Mouse (Mus musculus) heart, embryonic 10.5 days (tissue): ENCODE measurements around the gene Pak1. TPM values are rescaled to one million over a fixed set of nuclear protein-coding genes. Genes with fewer than 3 reads are reported as not detected.

Experiments used
- DNase-seq: peaks from one replicate; pipeline ENCODE4 v3.0.0-alpha.2; 2017; ENCODE audit warnings: low spot score
- H3K27ac ChIP-seq: fragments of 300-500 bp; sonication (generic); 2 replicates; pipeline ENCODE4 v1.5.1; 2016; ENCODE audit warnings: mild to moderate bottlenecking
- H3K27me3 ChIP-seq: fragments of 300-500 bp; sonication (generic); 2 replicates; pipeline ENCODE4 v1.6.1; 2016; ENCODE audit warnings: mild to moderate bottlenecking; ENCODE audit not compliant: poor library complexity, insufficient read depth, severe bottlenecking
- H3K36me3 ChIP-seq: fragments of 300-500 bp; sonication (generic); 2 replicates; pipeline ENCODE4 v1.6.1; 2016; ENCODE audit warnings: mild to moderate bottlenecking, moderate library complexity
- H3K4me1 ChIP-seq: fragments of 300-500 bp; sonication (generic); 2 replicates; pipeline ENCODE4 v1.6.1; 2016; ENCODE audit warnings: mild to moderate bottlenecking
- H3K4me3 ChIP-seq: fragments of 300-500 bp; sonication (generic); 2 replicates; pipeline ENCODE4 v1.5.1; 2016; ENCODE audit warnings: mild to moderate bottlenecking, moderate library complexity
- H3K9me3 ChIP-seq: fragments of 300-500 bp; sonication (generic); 2 replicates; pipeline ENCODE4 v1.6.1; 2016; ENCODE audit warnings: mild to moderate bottlenecking, moderate library complexity
- WGBS: fragments of 180-500 bp; shearing (Covaris S2); methylation state at CpG from one replicate; pipeline ENCODE4 v1.1.7; 2016; 5-methylcytosine and 5-hydroxymethylcytosine counted together
- polyA plus RNA-seq: library from polyadenylated mRNA; unstranded; fragments of >200 nt; fragmentation: Nextera tagmentation; extraction: Ambion mirVana; gene quantifications from 2 replicates; pipeline ENCODE4 v1.2.1, GENCODE M21; 2016

Pak1 gene
- polyA plus RNA-seq, 1 experiment from 2014 or later = 13.7 TPM

DNA sequence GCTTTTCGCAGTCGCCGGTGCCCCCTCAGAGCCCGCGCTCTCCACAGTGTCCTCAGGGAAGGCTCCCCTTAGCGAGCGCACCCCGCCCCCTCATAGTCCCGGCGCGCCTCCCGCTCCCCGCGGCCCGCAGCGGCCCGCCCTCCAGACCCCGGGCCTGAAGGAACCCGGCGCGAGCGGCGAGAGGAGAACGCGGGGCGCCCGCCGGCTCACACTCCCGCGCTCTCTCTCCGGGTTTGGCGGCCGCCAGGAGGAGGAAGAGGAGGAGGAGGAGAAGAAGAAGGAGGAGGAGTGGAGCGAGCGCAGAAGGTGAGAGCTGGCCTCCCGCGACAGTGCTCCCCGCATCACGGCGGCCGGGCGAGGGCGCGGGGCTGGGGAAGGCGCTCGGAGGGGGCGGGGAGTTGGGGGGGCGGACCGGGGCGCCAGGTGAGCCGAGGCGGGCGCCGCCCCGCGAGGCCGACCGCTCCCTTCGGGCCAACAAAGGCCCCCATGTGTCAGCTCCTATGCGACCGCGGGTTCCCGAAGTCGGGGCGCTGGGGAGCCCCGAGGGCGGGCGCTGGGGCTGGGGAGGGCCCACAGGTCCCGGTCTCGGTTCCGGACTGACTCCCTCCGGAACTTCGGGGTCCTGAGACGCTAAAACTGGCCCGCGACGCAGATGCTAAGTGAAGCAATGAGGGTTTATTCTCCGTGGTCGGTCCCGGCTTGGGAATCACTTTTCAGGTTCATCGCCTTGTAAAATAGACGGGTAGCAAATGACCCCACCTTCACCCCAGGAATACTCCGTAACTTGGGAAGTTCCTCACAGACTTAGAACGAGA is 535 bp downstream of the Pak1 start:
- H3K27ac ChIP-seq = peak overlapping the region; percentile 87

DNA sequence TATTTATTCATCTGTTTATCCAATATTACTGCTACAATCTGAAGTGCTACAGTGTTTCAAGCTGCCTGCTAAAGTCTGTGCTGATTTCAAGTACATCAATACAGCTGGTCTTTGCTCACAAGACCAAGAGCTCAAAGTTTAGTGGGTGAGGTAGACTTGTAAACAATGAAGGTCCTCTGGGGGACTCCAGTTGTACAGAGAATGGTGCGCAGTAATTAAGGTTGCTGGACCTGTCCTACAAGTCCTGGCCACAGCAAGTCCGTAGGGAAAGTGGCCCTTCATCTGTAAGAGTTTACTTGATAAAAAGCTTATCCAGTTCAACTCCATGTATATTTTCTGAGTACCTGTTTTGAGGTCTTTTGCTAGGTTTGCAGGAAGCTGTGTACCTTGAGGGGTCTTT is 1.9 kb downstream of the Pak1 start:
- Histone ChIP-seq H3K36me3 (no peaks in the 10 kb centered on the region), H3K4me3 (no peak overlapping the region), H3K27ac (no peak overlapping the region), H3K4me1 (peaks cover 9% of the 10 kb centered on the region), H3K27me3 (peaks cover 41% of the 10 kb centered on the region), H3K9me3 (no peaks in the 10 kb centered on the region)
- no peak for DNase-seq
- 41% methylated on average over 2 of the region's 2 CpGs for WGBS

More for the DNA sequence above, 535 bp downstream of the Pak1 start:
- Histone ChIP-seq H3K4me3 (peak overlapping the region; percentile 92), H3K9me3 (no peaks in the 10 kb centered on the region), H3K27me3 (peaks cover 46% of the 10 kb centered on the region), H3K4me1 (peaks cover 9% of the 10 kb centered on the region), H3K36me3 (no peaks in the 10 kb centered on the region)
- WGBS = under 1% methylated on average over 70 of the region's 84 CpGs
- DNase-seq = peak; percentile 79

DNA sequence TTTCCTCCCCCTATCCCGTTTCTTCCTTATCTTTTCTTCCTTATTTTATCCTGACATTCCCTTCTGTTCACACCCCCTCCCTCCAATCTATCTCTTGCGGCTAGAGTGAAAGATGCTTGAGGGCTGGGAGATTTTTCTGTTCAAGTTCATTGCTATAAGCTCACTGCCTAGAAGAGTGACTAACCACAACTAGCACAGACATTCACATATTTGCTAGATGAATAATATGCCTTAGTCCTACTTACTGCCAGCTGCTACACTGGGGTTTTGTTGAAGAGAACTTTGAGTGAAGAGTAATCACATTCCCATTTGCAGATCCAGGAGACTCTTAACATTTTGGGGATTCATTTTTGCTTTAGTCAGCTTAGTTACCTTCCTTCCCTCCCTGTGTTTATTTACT is 4.0 kb downstream of the Pak1 start:
- no peaks in the 10 kb centered on the region for H3K36me3 ChIP-seq
- DNase-seq = no peak
- no peaks in the 10 kb centered on the region for H3K9me3 ChIP-seq
- WGBS = 14% methylated on average over 2 of the region's 2 CpGs
- H3K4me1 ChIP-seq = peaks cover 9% of the 10 kb centered on the region
- H3K27ac ChIP-seq = no peak overlapping the region
- no peak overlapping the region for H3K4me3 ChIP-seq
- H3K27me3 ChIP-seq = peaks cover 36% of the 10 kb centered on the region

DNA sequence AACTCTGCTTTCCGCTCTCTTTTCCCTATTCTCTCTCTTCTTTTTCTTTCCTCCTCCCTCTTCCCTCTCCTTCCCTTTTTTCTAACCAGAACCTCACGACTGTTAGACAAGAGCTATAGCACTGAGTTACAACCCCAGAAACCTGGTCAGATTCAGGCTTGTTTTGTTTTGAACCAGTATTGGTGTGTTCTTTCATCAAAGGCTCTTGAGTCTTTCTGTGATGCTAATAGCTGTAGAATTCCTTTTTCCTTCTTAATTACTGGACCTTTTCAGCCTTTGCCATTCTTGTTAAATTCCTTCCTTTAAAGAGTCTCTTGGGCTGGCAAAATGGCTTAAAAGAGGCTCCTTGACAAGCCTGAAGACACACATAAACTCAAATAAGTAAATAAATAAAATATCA is 14.8 kb downstream of the Pak1 start:
- Histone ChIP-seq H3K27me3 (no peaks in the 10 kb centered on the region), H3K36me3 (no peaks in the 10 kb centered on the region), H3K4me3 (no peak overlapping the region), H3K4me1 (no peaks in the 10 kb centered on the region), H3K27ac (no peak overlapping the region), H3K9me3 (no peaks in the 10 kb centered on the region)
- DNase-seq = no peak
- WGBS = 70% methylated on average over 2 of the region's 2 CpGs

DNA sequence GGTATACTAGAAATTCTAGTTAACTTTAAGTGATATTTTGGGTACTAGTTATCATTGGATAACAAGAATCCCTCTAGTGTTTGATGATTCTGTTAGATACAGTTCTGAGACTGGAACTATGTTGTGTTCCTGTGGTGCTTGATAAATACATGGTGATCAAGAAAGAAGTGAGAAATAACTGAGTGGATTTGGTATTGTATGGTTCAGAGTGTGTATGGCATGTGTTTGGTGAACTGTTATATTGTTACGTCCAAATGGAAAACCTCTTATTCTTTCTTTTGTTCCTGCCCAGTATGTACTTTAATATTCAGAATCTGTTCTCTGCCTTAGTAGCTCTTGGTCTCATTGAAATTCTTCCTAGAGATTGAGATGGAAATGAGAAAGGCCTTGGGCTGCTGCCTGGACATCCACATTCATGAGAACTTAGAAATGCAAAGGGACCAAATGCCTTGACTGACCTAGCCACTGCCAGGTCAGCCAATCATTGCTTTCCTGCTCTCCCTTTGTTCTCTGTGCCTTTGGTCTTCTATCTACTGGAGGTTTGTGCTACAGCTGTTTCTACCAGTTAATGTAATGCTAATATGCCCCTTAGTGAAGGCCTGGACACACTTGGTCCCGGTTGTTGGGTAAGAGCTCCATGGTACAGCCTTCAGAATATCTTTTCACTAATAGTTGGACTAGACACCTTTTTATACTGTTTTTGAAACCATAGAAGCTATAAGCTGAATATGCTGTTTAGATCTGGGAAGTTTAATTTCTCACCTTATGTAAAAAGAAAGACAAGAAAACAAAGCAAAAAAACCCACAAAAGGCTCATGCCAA is 16.1 kb downstream of the Pak1 start:
- Histone ChIP-seq H3K27ac (no peak overlapping the region), H3K9me3 (no peaks in the 10 kb centered on the region), H3K36me3 (no peaks in the 10 kb centered on the region), H3K4me1 (no peaks in the 10 kb centered on the region), H3K27me3 (no peaks in the 10 kb centered on the region), H3K4me3 (no peak overlapping the region)
- no peak for DNase-seq
- 69% methylated on average over 2 of the region's 2 CpGs for WGBS

DNA sequence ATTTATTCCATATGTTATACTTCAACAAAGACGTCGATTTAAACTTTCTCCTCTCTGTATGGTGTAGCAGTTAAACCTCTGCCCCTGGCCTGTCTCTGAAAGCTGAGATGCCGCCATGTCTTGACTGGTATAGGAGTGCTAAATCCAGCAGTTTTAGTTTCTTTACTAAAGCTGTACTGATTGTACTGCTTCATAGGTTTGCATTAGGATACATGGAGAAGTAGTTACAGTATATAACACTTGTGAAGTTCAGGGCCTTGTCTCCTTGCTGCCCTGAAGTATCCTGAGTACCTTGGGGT is 16.7 kb downstream of the Pak1 start:
- H3K27ac ChIP-seq = no peak overlapping the region
- no peak overlapping the region for H3K4me3 ChIP-seq
- no peaks in the 10 kb centered on the region for H3K27me3 ChIP-seq
- H3K9me3 ChIP-seq = no peaks in the 10 kb centered on the region
- no peak for DNase-seq
- H3K4me1 ChIP-seq = no peaks in the 10 kb centered on the region
- 74% methylated on average over 3 of the region's 3 CpGs for WGBS
- no peaks in the 10 kb centered on the region for H3K36me3 ChIP-seq

DNA sequence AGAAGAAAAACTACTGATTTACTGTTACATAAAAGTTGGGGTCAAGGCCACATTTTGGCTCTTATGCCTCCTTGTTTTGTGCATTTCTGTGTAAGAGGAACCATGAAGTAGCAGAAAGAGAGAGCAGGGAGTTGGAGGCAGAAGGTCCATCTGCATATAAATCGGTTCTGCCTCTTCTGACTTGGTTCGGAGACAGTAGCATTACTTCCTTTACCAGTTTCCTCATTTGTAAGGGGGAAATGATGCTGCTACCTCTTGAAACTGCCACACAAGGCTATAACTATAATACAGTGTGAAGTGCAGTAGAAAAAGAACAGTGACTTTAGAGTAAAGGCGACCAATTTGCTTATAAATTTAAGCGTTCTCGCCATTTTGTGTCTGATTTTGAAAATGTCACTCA is 21.0 kb downstream of the Pak1 start:
- H3K4me3 ChIP-seq = no peak overlapping the region
- no peaks in the 10 kb centered on the region for H3K9me3 ChIP-seq
- no peaks in the 10 kb centered on the region for H3K27me3 ChIP-seq
- H3K36me3 ChIP-seq = no peaks in the 10 kb centered on the region
- no peak for DNase-seq
- no peaks in the 10 kb centered on the region for H3K4me1 ChIP-seq
- H3K27ac ChIP-seq = no peak overlapping the region
- 76% methylated on average over 5 of the region's 5 CpGs for WGBS

DNA sequence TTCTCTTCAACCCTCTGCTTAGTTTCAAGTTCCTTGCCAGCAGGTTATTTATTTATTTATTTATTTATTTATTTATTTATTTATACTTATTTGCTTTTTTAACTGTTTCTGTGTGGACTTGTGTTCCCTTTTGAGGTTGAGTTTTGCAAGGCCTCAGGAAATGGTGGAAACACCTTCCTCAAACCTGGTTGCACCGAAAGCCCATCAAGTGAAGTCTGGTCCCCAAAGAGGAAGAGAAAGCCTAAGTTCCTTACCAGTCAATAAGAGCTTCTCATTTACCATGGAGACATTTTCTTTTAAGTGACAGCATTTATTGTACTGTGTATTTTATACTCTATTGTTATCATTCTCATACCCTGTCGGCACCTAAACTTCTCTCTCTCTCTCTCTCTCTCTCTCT is 33.5 kb downstream of the Pak1 start:
- DNase-seq = no peak
- H3K4me3 ChIP-seq = no peak overlapping the region
- no peaks in the 10 kb centered on the region for H3K27me3 ChIP-seq
- no peaks in the 10 kb centered on the region for H3K36me3 ChIP-seq
- WGBS = 87% methylated on average over 2 of the region's 2 CpGs
- no peaks in the 10 kb centered on the region for H3K4me1 ChIP-seq
- no peak overlapping the region for H3K27ac ChIP-seq
- H3K9me3 ChIP-seq = no peaks in the 10 kb centered on the region

DNA sequence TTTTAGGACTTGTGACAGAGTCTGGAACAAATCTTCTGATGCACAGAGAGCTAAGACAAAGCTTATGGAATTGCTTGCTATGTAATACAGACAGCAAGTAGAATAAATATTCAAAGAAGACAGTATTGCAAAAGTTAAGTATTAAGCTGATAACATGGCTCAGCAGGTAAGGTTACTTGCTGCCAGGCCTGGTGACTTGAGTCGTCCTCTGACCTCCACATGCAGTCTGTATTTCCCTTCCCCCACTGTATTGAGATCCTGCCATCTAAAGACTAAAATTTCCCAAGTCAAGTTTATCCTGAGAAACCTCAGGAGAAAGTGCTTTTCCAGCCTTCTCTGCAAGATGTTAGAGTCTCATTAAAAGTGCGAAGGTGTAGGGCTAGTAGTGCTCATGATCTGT is 40.8 kb downstream of the Pak1 start:
- Histone ChIP-seq H3K27me3 (no peaks in the 10 kb centered on the region), H3K4me1 (no peaks in the 10 kb centered on the region), H3K9me3 (no peaks in the 10 kb centered on the region), H3K36me3 (no peaks in the 10 kb centered on the region), H3K4me3 (no peak overlapping the region), H3K27ac (no peak overlapping the region)
- WGBS = 76% methylated on average over 2 of the region's 2 CpGs
- DNase-seq = no peak

DNA sequence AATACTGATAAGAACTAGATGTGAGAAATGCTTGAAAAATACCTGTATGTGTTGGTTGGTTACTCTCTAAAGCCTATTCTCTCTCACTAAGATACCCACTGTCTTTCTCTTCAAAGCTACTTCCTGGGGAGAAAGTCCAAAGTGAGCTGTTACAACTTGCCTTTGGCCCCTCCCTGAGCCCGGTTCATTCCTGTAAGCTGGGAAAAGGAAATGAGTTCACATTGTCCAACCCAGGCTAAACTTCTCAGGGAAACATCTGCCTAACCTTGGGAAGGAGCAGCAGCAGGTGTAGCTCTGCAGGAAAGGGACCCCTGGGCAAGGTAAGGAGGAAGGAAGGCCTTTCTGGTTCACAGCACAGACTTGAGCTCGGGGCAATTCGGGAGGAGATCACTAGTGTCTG is 42.4 kb downstream of the Pak1 start:
- WGBS = 73% methylated on average over 3 of the region's 3 CpGs
- Histone ChIP-seq H3K9me3 (no peaks in the 10 kb centered on the region), H3K4me3 (no peak overlapping the region), H3K4me1 (no peaks in the 10 kb centered on the region), H3K27ac (no peak overlapping the region), H3K27me3 (no peaks in the 10 kb centered on the region), H3K36me3 (no peaks in the 10 kb centered on the region)
- DNase-seq = no peak

DNA sequence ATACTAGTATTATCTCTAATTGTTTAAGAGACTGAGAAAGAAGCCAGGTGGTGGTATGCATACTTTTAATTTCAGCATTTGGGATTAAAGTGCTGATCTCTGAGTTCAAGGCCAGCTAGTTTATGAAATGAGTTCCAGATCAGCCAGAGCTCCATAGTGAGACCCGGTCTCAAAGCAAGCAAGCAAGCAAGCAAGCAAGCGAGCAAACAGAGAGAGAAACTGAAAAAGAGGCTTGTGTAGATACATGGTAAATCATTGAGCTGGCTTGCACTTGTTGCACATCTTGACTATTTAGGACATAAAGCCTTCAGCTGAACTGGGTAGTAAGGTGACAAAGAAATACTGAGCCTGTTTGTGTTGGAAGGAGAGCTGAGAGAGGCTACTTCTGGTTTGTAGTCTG is 44.6 kb downstream of the Pak1 start:
- no peak overlapping the region for H3K27ac ChIP-seq
- no peaks in the 10 kb centered on the region for H3K36me3 ChIP-seq
- WGBS = 72% methylated on average over 2 of the region's 2 CpGs
- no peak for DNase-seq
- no peaks in the 10 kb centered on the region for H3K4me1 ChIP-seq
- H3K27me3 ChIP-seq = no peaks in the 10 kb centered on the region
- no peak overlapping the region for H3K4me3 ChIP-seq
- no peaks in the 10 kb centered on the region for H3K9me3 ChIP-seq

DNA sequence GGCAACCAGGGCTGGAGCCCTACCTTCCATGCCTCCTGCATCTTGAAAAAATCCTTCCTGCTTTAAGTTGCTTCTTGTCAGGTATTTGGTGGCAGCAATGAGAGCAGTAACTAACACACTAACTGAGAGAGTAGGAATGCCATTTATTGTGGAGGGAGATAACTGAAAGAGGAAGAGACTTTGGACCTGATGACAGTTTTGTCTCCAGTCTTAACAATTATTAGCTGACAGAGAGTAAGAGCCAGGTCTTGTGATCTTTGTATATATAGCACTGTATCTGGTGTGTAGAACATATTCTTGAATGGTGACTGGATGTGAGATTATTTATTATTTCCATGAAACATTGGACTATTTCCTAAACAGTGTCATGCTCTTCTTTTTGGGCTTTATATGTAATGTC is 50.2 kb downstream of the Pak1 start:
- Histone ChIP-seq H3K4me1 (peaks cover 8% of the 10 kb centered on the region; the same call in 1 of the 2 replicates), H3K27me3 (no peaks in the 10 kb centered on the region), H3K27ac (no peak overlapping the region), H3K9me3 (no peaks in the 10 kb centered on the region), H3K36me3 (no peaks in the 10 kb centered on the region), H3K4me3 (no peak overlapping the region)
- DNase-seq = no peak

DNA sequence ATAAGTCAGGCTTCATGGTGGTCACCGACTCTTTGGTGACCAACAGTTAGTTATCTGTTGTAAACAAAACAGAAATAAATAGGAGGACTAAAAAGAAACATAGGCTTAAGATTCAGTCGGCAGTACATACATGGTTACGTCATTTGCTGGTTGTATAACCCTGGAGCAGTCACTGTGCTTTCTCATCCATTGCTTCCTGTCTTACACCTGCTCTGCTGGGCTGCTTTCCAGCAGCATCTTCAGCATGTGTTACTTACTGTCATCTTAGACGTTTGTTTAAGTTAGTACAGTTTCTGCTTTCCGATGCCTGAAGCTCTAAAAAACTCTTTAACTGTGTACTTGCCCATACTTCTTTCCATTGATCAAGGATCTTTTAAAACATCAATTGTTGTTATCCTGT is 53.0 kb downstream of the Pak1 start:
- H3K9me3 ChIP-seq = no peaks in the 10 kb centered on the region

More for the DNA sequence above, 53.0 kb downstream of the Pak1 start:
- no peak for DNase-seq
- Histone ChIP-seq H3K36me3 (no peaks in the 10 kb centered on the region), H3K27me3 (no peaks in the 10 kb centered on the region), H3K4me1 (peaks cover 8% of the 10 kb centered on the region; the same call in 1 of the 2 replicates), H3K27ac (no peak overlapping the region), H3K4me3 (no peak overlapping the region)
- WGBS = 82% methylated on average over 5 of the region's 5 CpGs
